Mouse (Mus musculus) cerebellum, adult 8-10 months (tissue): ENCODE measurements around the gene Ccdc187.

Source experiments
- DNase-seq: peaks from one replicate; pipeline ENCODE4 v3.0.0; 2022

Ccdc187 gene

GRCm38 (mm10) chr2:26268216-26268615 lies 26.1 kb downstream of the Ccdc187 start:
- DNase-seq: no peak

GRCm38 (mm10) chr2:26266066-26266742 lies 28.2 kb downstream of the Ccdc187 start:
- no peak for DNase-seq

GRCm38 (mm10) chr2:26265095-26265494 lies 29.3 kb downstream of the Ccdc187 start:
- no peak for DNase-seq

- no peak for DNase-seq
Measured at GRCm38 (mm10) chr2:26264646-26265045, 29.7 kb downstream of the Ccdc187 start.

GRCm38 (mm10) chr2:26257315-26258096 lies 36.9 kb downstream of the Ccdc187 start:
- no peak for DNase-seq

GRCm38 (mm10) chr2:26254816-26255215 lies 39.5 kb downstream of the Ccdc187 start:
- no peak for DNase-seq

- DNase-seq: no peak
Measured at GRCm38 (mm10) chr2:26252514-26253206, 41.7 kb downstream of the Ccdc187 start.

GRCm38 (mm10) chr2:26247531-26247930 lies 46.8 kb downstream of the Ccdc187 start:
- no peak for DNase-seq

GRCm38 (mm10) chr2:26240841-26241240 lies 53.5 kb downstream of the Ccdc187 start:
- no peak for DNase-seq

- DNase-seq: no peak
Measured at GRCm38 (mm10) chr2:26240330-26240729, 54.0 kb downstream of the Ccdc187 start.

GRCm38 (mm10) chr2:26237290-26237782 lies 57.0 kb downstream of the Ccdc187 start, which contains the start of gene Qsox2:
TSS of gene Qsox2 (minus strand) at chr2:26237525.
- peak; percentile 82 for DNase-seq

GRCm38 (mm10) chr2:26236681-26237289 lies 57.6 kb downstream of the Ccdc187 start:
- DNase-seq: no peak

GRCm38 (mm10) chr2:26234771-26235170 lies 59.6 kb downstream of the Ccdc187 start:
- no peak for DNase-seq

- DNase-seq: no peak
Measured at GRCm38 (mm10) chr2:26234253-26234652, 60.1 kb downstream of the Ccdc187 start.

- DNase-seq: no peak
Measured at GRCm38 (mm10) chr2:26231366-26231765, 63.0 kb downstream of the Ccdc187 start.

GRCm38 (mm10) chr2:26230253-26230652 lies 64.1 kb downstream of the Ccdc187 start:
- DNase-seq: no peak

GRCm38 (mm10) chr2:26227788-26228187 lies 66.6 kb downstream of the Ccdc187 start:
- peak; percentile 52 for DNase-seq

GRCm38 (mm10) chr2:26225242-26225641 lies 69.1 kb downstream of the Ccdc187 start:
- no peak for DNase-seq

GRCm38 (mm10) chr2:26223961-26224360 lies 70.4 kb downstream of the Ccdc187 start:
- peak; percentile 48 for DNase-seq

GRCm38 (mm10) chr2:26214526-26214925 lies 79.8 kb downstream of the Ccdc187 start:
- peak; percentile 84 for DNase-seq

GRCm38 (mm10) chr2:26209566-26209965 lies 84.8 kb downstream of the Ccdc187 start:
- DNase-seq: no peak

- DNase-seq: no peak
Measured at GRCm38 (mm10) chr2:26208126-26208789, 86.1 kb downstream of the Ccdc187 start, which contains the start of gene Lhx3. TSS of gene Lhx3 (minus strand) at chr2:26208289.
